Mouse (Mus musculus) spleen, embryonic (tissue): ENCODE measurements around the gene Gabpb2.

Experiments
- CTCF ChIA-PET: fragments of 350-600 bp; sonication (Branson Sonifier 250); formaldehyde crosslinking; loops from one replicate; lab custom pipeline; 2022; lab: Charles Lee

Gabpb2 gene

DNA sequence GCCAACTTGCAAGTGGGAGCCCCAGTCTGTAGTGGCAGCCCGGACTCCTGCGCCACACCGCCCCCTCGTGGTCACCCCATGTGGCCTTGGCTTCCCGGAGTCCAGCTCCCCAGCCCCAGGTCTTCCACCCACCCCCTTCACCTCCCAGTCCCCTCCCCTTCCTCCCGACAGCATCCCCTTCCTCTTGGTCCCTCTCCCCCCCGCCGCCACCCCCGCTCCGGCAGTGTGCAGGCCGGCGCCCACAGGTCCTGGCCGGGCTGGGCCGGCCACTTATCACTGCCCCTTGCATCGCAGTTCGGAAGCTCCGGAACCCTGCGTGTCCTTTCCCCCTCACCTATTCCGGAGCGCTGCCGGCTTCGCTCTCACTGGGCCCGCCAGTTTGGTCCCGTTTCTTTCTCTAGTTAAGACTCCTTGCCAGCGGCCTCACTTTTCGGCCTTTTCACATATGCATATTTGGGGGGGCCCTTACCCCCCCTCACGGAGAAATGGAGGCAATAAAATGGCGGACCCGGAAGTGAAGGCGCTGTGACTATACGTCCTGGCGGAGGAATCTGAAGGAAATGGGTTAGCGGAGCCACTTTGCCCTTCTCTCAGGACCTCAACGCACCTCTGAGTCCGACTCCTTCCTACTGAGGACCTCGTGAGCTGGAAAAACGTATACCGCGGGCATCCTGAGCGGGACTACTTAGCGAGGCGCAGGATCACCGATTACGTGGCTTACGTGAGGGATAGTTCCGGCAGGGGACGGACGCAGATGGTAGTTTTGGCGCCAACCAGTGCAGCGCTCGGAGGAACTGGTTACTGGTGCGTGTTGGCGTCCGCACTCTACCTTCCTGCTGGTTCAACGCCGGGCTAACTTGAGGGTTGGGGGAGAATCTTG is at the start of gene Gabpb2:
Gabpb2 (minus strand) TSS at position 662 of the 880 bp plus-strand sequence.
- CTCF ChIA-PET, result interaction anchor here (0.6 to 1.8 kb wide), 3 partner anchors 10 to 384 kb away, joined by 4 to 11 read pairs (median 6); no protein-coding TSS in a partner anchor

DNA sequence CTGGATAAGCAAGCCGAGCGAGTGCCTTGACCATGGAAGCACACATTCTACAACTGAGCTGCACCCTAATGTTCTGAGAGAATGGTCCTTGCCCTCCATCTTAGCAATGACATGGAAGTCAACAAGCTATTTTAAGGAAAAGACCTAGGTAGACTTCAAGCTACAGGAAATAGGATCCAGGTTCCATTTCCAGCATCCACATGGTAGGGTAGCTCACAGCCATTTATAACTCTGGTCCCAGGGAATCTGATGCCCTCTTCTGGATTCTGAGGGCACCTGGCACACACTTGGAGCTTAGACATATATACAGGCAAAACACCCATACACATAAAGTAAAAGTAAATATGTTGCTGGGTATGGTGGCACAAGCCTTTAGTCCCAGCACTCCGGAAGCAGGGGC is 48.3 kb upstream of the Gabpb2 start:
- CTCF ChIA-PET, result no interaction called here

DNA sequence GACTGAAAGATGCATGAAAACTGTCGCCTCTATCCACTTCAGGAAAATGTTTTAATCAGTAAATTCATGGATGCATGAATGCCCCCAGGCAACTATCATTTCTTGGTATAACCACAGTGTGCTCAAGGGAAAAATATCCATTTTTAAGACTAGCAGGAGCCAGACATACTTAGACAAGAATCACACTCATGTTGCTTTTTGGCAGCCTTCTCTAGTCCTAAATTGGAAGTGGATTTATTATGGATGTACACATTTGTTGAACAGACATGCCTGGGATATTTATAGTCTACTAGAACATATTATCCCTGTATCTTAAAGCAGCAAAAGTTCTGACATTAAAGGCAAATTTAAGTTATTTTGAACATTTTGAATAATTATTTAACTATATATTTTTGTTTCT is 47.0 kb upstream of the Gabpb2 start:
- CTCF ChIA-PET, result no interaction called here

DNA sequence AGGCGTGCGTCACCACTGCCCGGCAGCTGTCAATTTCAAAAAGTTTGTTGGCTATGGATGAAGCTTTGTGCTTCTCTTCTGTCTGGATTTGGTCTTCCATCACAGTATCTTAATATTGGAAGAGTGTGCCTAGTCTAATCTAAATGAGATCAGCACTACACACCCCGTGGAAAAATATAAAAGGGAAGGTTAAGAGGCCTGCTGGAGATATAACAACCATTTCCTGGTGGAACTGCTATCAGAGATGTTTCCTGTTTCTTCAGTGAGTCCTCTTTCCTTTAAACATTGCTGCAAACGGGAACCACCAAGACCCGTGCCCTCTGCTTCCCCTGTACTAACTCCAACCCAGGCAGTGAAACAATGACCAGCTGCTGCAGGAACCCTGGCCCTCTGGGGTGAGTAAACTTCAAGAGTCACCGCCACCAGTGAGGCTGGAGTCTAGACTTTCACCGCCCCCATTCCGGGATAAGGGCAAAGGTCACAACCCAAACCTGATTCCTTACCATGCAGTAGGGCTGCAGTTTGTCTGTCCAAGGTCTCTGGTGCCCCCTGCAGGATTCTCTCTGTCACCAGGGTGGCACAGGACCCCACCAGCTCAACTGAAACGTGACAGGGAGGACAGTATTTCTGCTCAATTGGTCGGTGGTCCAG is 45.5 kb upstream of the Gabpb2 start:
- CTCF ChIA-PET, result interaction anchor here (0.5 to 0.9 kb wide), 3 partner anchors 49 to 714 kb away, joined by 3 to 5 read pairs (median 3); no protein-coding TSS in a partner anchor

DNA sequence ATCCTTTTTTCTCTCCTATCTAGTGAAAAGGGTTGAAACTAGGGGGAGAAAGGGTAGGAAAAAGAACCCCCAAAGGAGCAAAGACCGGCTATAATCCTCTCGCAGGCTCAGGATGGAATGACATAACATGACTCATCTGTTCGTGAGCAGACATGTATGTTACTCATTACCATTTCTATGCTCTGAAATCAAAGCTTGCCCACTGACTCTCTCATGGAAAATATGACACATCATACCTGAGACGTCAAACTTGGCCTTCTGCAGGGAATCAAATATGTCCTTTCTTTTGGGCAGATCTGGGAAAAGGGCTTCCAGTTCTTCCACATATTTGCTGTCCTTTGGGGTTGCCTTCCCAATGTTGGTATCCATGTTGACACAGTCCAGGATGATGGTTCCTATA is 44.3 kb upstream of the Gabpb2 start:
- CTCF ChIA-PET, result interaction anchor here (0.5 kb wide), 1 partner anchor 49 kb away, joined by 10 read pairs; no protein-coding TSS in a partner anchor

DNA sequence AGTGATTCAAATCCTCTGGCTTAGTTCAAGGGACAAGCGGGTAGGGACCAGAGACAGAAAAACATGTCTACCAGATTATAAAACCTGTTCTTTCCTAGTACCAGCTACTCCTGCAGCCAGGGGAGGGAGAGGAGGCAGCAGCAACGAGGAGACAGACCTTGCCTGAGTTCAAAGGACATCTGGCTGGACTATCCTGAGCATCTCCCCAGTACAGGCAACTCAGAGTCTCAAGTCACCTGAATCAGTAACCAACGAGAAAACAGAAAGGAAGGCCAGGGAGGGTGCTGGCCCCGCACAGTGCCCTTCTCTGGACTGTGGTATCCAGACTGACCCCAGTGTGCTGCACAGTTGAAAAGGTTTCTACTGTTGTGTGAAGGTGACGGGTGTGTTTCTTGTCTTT is 39.2 kb upstream of the Gabpb2 start:
- CTCF ChIA-PET, result no interaction called here

DNA sequence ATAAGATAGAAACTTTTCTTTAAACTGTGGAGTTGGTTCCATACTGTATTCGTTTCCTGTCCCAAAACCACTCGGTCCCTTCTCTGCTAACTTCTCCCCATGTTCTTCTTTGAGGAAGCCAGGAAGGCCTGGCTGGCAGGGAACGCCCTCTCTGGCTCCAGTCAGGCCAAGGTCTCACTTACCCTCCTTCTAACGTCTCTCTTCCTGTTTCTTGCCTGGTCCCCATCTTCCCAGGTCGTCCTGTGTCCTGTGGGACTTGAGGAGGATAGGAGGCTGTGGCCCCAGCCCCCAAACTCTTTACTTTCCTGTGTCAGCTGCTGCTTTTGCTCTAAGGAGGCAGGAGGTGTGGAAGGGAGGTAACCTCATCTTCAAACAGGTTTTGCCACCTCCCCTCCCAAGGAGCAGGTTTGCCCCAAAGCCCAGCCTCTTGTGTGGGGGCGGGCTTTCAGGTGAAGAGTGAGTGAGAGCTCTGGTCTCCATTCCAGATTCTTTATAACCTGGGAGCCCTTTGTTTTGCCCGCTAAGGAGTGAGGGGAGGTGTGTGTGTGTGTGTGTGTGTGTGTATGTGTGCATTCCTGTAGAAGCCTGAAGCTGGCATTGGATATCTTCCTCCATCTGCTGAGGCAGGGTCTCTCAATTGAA is 33.2 kb upstream of the Gabpb2 start, which contains the start of gene Bnipl:
Bnipl (minus strand) TSS at position 411 of the 642 bp plus-strand sequence.
- CTCF ChIA-PET, result interaction anchor here (1.3 kb wide), 1 partner anchor 15 kb away, joined by 3 read pairs; no protein-coding TSS in a partner anchor

DNA sequence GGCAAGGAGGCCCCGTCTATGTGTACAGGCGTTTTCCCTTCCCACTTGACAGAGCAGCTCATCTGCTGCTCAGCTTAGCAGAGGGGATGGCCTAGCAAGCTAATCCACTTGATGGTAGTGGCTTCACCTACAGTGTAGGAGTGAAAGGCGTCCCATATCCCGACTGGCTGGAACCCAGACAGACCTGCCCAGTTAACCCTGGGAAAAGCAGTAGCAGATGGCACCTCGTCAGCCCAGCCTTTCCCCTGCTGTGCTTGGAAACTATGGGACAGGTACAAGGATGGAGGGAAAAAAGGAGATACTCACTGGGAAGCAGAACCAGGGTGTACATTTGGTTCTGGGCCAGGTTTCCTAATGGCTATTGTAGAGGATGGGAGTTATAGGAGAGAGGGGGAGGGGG is 32.6 kb upstream of the Gabpb2 start:
- CTCF ChIA-PET, result no interaction called here

DNA sequence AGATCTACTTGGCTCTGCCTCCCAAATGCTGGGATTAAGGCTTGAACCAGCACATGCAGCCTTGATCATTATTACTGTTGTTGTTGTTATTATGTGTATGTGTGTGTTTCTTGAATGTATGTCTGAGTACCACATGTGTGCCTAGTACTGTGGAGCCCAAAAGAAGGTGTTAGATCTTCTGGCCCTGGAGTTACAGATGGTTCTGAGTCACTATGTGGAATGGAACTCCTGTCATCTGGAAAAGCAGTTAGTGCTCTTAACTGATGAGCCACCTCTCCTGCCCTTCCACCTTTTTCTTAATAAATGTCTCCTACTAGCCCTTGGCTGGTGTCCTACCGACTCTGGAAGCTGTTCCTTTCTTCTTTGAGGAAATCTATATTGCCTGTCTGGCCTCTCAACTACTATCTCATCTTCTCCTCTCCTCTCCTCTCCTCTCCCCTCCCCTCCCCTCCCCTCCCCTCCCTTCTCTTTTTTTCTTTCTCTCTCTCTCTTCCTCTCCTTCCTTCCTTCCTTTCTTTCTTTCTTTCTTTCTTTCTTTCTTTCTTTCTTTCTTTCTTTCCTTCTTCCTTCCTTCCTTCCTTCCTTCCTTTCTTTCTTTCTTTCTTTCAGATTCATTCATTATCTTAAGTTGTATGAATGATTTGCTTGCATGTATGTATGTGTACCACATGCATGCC is 30.1 kb upstream of the Gabpb2 start:
- CTCF ChIA-PET, result no interaction called here

DNA sequence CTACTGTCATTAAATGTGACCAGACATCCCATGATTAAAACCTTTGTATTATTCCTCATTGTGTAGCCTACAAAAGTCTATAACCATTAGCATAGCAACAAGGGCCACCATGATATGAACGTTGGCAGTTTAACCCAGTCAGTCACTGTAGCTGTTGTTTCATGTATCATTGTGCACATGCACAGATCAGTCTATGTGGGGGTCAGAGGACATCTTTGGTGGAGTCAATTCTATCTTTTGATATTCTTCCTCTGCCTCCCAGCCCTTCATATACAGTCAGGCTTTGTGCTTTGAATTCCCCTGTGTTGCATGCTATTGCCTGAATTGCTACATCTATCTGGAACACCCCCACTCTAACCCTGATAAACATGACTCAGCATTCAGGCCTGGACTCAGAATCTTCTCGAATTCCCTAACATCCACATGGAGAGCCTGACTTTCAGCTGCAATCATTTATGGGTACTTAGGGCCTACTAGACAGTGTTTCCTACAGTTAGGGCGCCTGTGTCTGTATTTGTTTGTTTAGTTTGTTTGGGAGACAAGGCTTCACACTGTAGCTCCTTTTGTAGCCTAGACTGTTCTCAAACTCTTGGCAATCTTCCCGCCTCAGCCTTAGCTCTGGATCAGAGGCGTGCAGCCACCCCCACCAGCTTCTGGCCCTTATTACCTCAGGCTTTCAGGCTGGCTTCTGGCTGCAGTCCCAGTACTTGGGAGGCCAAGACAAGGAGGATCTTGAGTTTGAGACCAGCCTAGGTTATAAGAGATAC is 28.9 kb upstream of the Gabpb2 start:
- CTCF ChIA-PET, result no interaction called here

DNA sequence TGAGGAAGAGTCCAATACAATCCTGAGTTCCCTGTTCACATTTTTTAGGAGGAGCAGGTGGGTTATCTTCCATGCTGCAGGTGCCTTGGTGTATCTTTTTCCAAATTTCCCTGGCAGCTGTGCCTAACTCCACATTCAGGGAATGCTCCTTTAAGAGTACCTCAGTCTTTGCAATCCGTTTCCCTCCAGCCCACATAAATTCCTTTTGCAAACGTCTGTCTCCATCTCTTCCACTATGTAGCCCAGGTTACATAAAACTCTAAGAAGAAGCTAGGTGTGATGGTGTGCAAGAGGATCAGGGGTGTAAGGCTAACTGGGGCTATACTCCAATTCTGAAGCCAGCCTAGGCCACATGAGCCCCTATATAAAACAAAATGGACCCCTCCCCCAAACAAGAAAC is 25.4 kb upstream of the Gabpb2 start:
- CTCF ChIA-PET, result interaction anchor here (0.7 kb wide), 1 partner anchor 11 kb away, joined by 5 read pairs; no protein-coding TSS in a partner anchor

DNA sequence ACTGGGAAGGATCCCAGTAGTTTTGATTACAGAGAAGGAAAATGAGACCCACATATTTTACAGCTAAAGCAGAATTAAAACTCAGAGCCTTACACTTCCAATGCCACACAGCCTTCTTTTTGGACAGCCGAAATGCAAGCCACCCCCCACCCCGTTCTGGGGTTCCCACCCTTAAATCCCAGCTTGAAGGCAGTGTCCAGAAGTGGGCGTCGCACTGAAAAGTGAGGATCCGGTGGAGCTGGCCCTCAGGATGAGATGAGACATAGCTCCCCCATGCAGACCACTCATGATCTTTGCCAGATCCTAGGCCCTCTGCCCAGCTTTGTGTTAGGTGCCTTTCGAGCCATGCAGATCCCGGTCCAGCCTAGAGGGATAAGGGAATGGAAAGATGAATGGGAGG is 23.8 kb upstream of the Gabpb2 start, which contains the start of gene Gm128:
Gm128 (minus strand) TSS at position 101 of the 400 bp plus-strand sequence.
- CTCF ChIA-PET, result no interaction called here

DNA sequence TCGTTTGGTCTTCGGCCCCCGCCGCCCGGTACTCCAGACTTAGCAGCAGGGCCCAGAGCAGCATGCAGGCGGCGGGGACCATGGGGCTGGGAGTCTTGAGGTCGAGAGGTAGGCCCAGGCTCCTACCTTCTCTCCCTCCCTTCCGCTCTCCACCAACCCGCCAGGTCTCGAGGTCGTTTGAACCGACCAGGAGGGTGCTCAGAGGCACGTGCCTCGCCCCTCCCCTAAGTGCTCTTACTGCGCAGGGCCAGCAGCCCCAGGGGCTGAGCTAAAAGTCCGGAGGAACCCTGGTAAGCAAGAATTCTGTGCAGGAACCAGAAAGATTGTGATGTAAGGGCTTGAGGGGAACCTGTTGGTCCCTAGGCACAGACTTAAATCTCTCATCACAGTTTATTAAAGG is 23.2 kb upstream of the Gabpb2 start:
- CTCF ChIA-PET, result no interaction called here

DNA sequence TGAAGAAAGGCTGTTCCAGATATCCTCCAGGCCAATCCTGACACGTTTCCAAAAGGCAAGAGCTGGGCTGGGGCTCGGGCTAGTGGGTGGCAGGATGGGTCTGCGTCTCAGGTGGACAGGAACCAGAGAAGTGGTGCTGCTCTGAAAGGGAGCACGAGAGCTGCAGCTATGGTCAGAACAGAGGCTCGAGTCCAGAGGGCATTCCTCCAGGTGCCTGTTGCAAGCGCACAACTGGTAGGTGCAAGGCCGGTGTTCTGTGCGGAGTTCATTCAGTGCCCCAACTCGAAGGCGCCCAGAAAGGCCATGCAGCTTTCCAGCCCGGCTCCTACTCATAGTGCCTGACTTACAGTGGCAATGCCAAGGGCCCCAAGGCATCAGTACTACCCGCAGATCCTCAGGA is 22.3 kb upstream of the Gabpb2 start:
- CTCF ChIA-PET, result no interaction called here

DNA sequence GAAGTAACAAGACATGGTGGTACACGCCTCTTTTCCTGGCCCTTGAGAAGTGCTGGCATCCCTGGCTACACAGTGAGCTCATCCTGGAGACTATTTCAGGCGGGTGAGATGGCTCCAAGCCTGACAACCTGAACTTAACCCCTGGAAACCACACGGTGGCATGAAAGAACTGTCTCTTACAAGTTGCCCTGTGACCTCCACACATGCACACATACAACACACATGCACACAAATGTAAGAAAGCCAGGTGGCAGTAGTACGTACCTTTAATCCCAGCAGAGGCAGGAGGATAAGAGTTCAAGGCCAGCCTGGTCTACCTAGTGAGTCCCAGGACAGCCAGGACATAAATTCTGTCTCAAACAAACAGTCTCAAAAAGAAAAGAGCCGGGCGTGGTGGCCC is 21.3 kb upstream of the Gabpb2 start:
- CTCF ChIA-PET, result interaction anchor here (0.7 kb wide), 1 partner anchor 16 kb away, joined by 3 read pairs; no protein-coding TSS in a partner anchor

DNA sequence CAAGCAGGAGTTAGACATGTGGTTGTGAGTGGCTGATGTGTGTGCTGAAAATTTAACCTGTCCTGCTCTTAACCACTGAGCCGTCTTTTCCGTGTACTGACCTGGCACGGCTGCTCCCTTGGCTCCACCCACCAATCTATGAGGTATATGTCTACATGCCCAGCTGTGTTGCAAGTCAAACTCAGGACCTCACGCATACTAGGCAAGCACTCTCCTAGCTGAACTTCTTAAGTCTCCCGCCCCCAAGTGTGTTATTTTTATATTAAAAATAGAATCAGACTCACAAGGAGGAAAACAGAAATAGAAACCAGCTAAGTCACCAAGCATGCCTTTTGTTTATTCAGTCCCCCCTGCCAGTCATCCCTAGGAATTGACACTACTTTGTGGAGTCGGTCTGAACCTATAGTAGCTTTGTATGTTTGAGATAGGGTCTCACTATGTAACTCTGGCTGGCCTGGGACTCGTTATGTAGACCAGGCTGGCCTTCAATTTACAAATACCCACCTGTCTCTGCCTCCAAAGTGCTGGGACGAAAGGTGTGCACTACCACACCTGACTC is 19.9 kb upstream of the Gabpb2 start:
- CTCF ChIA-PET, result interaction anchor here (0.6 kb wide), 1 partner anchor 828 kb away, joined by 3 read pairs; no protein-coding TSS in a partner anchor

DNA sequence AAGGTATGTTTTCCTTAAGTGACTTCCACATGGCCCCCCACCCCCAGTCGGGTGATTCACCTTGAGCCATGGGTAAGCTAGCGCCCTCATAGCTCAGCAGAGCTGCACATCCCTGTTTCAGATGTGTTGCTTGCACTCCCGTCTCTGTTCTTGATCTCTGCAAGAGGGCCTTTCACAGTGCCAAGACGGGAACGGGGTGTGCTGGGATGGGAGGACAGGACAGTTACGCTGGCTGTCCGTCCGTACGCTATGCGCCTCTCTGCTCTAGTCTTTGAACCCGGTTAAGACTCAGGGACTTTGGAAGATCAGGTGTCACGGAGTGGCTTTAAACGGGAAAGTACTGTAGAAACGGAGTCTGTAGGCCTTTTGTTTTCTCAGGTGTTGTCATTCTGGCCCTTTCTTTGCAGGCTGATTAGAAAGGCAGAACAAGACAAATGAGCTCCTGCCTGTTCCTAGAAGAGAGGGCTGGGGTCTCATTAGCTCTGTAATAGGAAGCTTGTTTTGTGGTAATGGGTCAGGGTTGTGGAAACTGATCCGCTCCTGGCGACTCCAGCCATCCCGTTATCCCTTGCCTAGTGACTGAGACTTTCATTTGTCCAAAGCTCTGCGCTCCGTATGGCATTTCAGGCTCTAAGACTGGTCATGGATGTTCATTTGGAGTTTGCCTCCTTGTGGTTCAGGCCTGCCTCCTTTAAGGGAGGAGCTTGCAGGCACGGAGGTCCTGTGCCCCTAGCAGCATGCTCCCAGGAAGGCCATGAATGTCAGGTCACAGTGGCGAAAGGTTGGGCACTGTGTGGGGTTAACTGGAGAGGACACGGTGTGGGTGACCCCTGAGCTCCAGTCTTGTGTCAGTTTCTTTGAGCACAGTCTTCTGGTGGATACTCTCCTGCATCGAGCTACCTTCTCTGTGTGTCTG is 17.9 kb upstream of the Gabpb2 start:
- CTCF ChIA-PET, result interaction anchor here (0.7 kb wide), 1 partner anchor 16 kb away, joined by 3 read pairs; the partner anchor contains the start of gene Bnipl

DNA sequence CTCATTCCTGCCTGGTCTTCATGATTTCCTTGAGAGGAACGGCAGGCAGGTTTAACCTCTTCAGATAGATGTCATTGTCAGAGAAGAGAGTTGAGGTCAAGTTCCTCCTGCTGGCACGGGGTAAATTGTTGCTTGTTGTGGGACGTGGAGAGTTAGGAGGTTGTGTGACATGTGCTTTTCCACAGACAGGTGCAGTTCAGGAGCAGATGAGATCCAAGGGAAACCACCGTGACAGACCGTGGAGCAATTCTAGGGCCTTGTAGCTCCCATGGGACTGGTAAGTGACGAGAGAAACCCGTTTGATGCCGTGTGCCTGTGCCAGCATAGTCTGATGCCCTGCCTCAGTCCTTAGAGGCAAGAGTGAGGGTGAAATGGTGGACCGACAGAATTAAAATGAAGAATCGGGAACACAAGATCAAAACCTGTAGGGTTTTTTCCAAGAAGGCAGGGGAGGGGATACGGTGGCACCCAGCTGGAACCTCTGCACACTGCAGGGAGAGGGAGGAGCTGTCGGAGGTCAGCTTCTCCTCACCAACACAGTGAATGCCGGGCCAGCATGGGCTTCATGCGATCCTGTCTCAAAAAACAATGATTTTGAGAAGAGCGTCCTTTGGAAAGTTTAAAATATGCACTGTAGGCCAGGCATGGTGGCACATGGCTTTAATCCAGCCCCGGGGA is 15.7 kb upstream of the Gabpb2 start:
- CTCF ChIA-PET, result interaction anchor here (0.5 to 0.6 kb wide), 2 partner anchors 96 to 1443 kb away, joined by 3 to 4 read pairs; no protein-coding TSS in a partner anchor
